Mouse (Mus musculus): Measurements from ENCODE around the gene Rab32. TPM values are rescaled to one million over a fixed set of nuclear protein-coding genes. Genes with fewer than 3 reads are reported as not detected.

Rab32 gene
- 4.5 TPM for polyA plus RNA-seq (2015; fragmentation: Illumina TruSeq; extraction: RNeasy Lipid Tissue Mini Kit (QIAGEN cat#74804); ENCODE audit: insufficient read depth, low read depth, low replicate concordance)

DNA sequence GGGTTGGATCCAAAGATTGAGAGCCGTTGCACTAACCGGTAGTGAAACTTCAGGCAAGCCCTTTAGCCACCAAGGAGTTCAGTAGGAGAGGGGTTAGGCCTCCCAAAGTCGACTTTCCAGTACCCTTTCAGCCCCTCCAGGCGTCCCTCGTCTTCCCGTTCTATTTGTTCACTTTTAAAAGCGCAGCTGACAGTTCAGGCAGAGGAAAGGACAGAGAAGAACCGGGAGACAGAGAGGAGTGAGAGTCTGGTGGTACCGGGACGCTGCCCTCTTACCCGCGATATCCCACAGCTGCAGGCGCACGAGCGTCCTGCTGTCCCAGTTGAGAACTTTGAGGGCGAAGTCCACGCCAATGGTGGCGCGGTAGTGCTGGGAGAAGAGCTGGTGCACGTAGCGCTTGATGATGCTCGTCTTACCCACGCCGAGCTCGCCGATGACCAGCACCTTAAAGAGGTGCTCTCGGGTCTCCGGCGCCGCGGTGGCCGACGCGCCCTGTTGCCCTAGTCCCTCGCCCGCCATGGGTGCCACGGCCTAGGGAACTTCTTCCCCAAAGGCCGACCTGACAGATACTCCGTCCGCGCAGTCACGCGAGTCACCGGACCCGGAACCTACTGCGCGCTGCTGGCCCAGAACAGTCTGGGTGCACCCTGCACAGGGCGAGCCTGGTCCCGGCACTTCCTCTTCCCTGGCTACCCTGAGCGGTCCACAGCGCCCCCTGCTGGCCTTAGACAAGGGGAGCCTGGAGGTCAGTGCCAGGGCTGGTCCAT, at the start of gene Rab32:
TSS of gene Rab32 (minus strand) at position 696 of the 767 bp plus-strand sequence.

Other genes with a start within 250 kb of the Rab32 start
- 1.1 TPM for gene Adgb, start 85.9 kb downstream of the Rab32 start, polyA plus RNA-seq (2015; fragmentation: Illumina TruSeq; extraction: RNeasy Lipid Tissue Mini Kit (QIAGEN cat#74804); ENCODE audit: insufficient read depth, low read depth, low replicate concordance)
- gene Gm10944, start 123.1 kb upstream of the Rab32 start, polyA plus RNA-seq (2015; fragmentation: Illumina TruSeq; extraction: RNeasy Lipid Tissue Mini Kit (QIAGEN cat#74804); ENCODE audit: insufficient read depth, low read depth, low replicate concordance) = not detected

Data from pancreas, adult 10 weeks (tissue).